Mouse (Mus musculus) 416B (cell line): Measurements from ENCODE around the gene Ppp1r1a.

ENCODE experiments used
- DNase-seq: peaks from one replicate; pipeline ENCODE4 v3.0.0; 2011; ENCODE audit warnings: low read depth

Ppp1r1a gene

DNA sequence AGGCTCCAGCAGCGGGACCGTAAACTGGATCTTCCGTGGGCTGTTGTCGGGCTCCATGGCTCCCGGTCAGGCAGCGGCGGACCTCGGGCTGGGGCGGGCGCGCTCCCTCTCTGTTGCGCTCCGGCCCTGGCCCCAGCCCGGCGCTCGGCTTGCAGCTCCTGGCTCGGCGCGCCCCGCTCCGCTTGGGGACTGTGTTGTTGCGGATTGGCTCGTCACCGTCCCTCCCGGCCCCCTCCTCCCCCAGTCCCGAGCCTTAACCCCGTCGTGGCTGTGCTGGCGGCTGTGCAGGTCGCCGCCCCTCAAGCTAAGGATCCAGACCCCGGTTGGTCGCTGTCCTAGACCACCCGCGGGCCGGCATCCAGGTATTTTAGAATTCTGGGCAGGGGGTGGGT is at the start of gene Ppp1r1a:
Gene Ppp1r1a, minus strand, starts transcription at position 182 of the 392 bp plus-strand sequence.
- DNase-seq: no peak

GRCm38 (mm10) chr15:103585876-103586275 is 48.1 kb upstream of the Ppp1r1a start:
- DNase-seq: no peak

DNA sequence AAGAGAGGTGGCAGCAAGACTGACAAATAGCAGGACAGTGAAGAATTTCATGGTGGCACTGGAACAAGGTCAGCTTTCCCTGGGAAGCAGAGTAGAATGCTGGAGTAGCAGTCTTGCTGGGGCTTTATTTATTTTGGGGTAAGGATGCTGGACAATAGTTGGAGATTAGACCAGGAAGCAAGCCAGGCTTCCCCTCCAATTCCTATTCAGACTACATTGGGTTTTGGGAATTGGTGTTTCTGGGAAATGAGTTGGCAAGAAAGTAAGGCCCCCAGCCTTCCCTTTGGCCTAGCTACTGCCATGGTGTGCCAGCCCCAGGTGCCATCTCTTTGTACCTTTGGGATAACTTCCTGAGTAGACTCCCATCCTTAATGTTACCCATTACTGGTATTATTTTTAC is 27.2 kb upstream of the Ppp1r1a start, which contains the start of gene Glycam1:
Gene Glycam1, minus strand, starts transcription at position 101 of the 400 bp plus-strand sequence.
- no peak for DNase-seq

DNA sequence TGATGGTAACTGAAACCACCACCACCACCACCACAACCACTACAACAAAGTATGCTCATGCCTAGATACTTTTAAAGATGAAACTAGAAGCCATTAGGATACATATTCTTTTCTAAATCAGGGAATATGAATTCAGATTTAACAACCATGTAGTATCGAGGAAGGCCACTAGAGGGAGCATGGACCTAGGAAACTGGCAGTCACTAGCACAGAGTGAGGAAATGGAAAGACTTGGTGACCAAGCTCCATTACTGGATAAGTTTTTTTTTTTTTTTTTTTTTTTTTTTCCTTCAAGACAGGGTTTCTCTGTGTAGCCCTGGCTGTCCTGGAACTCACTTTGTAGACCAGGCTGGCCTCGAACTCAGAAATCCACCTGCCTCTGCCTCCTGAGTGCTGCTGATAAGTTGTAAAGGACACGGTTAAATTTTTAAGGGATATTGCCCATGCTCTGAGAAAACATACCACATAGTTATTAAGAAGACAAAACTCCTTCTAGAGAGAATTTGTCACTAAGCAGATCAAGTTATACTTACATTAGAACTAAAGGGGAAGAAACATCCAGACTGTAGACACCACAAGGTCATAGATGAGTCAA is 14.4 kb upstream of the Ppp1r1a start:
- DNase-seq: peak; percentile 78

GRCm38 (mm10) chr15:103551053-103551452 is 13.2 kb upstream of the Ppp1r1a start:
- DNase-seq: no peak

DNA sequence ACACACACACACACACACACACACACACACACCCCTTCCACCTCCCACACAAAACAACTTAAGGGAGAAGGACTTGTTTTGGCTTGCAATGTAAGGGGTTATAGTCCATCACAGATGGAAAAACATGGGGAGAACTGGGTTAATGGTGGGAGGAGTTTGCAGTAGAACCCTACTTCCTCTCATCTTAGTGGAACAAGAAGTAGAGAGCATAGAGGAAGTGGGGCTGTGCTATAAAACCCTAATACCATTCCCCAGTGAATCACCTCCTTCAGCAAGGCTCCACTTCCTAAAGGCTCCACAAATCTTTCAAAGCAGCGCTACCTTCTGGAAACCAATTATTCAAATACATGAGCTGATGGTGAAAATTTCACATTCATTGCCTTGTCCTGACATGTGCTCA is 11.7 kb upstream of the Ppp1r1a start:
- peak; percentile 29 for DNase-seq

GRCm38 (mm10) chr15:103547983-103548382 is 10.2 kb upstream of the Ppp1r1a start:
- DNase-seq: peak; percentile 25

GRCm38 (mm10) chr15:103542526-103542925 is 4.7 kb upstream of the Ppp1r1a start:
- no peak for DNase-seq

DNA sequence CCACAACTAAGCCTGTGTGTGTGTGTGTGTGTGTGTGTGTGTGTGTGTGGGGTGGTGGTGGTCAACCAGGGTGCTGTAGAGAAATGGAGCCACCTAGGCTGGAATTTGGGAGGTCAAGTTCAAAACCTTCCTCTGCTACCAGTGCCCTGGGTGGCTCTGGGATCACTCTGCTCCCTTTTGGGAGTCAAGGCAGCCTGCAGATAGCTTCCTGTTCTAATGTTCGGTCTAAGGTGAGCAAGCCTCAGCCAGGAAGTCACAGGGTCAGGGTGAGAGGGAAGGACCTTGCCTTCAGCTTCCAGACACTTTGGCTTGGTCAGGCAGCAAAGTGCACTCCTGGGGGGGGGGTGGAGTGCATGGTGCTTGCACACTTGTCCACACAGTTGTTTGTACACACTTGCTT is 2.8 kb upstream of the Ppp1r1a start:
- DNase-seq: no peak

GRCm38 (mm10) chr15:103539259-103539658 is 1.5 kb upstream of the Ppp1r1a start:
- DNase-seq: no peak

GRCm38 (mm10) chr15:103537011-103537821 is 587 bp downstream of the Ppp1r1a start:
- DNase-seq: no peak

GRCm38 (mm10) chr15:103536456-103536855 is 1.3 kb downstream of the Ppp1r1a start:
- no peak for DNase-seq

DNA sequence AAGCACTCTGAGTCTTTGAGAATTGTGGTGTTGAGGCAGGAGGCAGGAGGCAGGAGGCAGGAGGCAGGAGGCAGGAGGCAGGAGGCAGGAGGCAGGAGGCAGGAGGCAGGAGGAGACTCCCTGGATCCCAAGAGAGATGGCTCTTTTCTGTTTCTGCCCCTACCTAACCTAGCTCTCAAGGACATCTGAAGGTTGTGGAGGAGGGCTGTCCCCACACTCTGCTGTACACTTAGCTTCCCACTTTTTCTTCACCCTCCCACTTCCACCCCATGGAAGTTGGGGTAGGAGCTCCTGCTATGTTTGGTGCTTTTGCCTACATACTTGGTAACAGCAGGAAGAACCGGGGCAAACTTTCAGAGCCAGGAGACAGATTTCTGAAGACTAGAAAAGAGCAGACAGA is 2.0 kb downstream of the Ppp1r1a start:
- no peak for DNase-seq

GRCm38 (mm10) chr15:103535030-103535429 is 2.8 kb downstream of the Ppp1r1a start:
- DNase-seq: no peak

DNA sequence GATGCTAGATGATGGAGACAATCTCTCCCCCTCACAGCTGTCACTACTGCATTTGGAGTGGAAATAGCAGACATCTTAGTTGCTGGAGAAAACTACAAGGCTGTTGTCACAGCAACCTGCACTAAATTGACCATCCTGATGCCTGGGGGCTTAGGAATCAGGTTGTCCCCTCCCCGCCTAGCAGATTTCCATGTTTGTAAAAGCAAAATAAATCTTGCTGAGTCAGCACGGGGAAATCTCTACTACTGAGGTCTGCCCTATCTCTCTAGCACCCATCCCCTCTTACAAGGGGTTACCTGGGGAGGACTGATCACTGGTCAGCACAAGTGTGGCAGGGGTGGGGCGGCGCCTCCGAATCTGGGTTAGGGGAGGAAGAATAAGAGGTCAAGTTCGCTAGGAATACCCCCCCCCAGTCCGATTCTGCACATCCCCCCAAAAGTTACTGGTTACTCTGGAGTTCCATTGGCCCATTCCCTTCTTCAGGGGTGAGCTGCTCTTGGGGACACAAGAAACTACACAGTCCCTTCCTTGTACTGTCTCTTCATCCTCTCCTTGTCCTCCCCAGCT is 3.7 kb downstream of the Ppp1r1a start:
- no peak for DNase-seq

DNA sequence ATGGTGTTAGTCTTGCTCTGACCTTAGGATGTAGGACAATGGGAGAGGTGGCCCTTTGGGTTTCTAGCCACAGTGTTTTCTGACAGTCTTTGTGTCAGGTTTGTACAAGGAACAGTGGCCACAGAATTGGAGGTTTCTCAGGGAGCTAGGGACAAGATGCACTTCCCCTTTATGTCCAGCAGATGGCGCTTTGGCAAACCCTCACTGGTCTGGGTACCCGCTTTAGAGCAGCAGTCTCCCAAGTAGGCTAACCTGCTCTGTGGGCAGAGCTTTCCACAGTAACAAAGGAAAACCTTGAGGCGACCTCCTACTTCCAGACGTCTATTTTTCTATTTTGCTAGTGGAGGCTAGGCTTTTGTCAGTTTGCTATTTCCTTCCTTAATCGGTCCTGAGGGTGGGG is 7.4 kb downstream of the Ppp1r1a start:
- peak; percentile 44 for DNase-seq

DNA sequence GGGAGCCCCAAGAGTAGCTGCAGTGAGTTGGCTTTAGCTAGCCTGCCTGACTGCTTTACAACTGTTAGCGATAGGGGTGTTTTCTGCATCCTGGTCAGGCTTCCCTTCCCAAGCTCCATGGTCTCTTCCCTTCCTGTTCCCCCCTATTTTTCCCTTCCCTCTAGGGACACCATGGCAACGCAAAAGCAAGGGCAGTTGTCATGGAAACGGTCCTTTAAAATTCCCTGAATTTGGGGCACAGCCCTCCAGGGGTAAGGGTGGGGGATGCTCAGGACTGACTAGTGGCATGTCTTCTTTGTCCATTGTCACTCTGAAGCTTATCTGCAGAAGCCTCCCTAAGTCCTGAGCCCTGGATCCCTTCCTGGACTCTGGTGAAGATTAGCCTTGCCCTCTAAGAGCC is 14.6 kb downstream of the Ppp1r1a start:
- DNase-seq: no peak

DNA sequence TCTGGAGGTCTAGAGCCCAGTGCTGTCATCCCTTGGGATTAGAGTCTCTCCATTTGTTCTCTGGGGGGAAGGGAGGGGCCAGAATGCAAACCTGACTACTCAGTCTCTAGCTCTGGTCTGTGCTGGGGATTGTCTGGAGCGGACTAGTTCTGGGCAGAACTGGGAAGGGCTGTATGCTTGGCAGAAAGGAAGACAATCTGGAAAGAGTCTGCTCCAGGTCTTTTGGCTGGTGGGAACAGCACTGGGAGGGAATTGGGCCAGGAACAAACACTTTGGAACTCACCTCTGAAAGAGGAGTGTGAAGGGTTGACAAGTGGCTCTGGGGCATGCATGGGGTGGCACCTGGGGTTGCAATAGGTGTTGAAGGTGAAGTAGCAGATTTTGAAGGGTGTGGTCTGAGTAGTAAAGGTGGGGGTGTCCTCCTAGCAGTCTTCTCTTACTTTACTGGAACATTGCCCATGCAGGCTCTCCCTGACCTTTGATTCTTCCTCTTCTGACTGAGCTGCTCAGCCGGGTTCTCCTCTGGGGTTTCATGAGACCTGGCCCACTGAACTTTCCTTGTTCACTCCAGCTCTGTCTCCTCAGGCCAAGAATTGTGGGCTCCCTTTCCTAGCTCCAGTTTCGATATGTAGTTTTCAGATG is 15.2 kb downstream of the Ppp1r1a start:
- no peak for DNase-seq

DNA sequence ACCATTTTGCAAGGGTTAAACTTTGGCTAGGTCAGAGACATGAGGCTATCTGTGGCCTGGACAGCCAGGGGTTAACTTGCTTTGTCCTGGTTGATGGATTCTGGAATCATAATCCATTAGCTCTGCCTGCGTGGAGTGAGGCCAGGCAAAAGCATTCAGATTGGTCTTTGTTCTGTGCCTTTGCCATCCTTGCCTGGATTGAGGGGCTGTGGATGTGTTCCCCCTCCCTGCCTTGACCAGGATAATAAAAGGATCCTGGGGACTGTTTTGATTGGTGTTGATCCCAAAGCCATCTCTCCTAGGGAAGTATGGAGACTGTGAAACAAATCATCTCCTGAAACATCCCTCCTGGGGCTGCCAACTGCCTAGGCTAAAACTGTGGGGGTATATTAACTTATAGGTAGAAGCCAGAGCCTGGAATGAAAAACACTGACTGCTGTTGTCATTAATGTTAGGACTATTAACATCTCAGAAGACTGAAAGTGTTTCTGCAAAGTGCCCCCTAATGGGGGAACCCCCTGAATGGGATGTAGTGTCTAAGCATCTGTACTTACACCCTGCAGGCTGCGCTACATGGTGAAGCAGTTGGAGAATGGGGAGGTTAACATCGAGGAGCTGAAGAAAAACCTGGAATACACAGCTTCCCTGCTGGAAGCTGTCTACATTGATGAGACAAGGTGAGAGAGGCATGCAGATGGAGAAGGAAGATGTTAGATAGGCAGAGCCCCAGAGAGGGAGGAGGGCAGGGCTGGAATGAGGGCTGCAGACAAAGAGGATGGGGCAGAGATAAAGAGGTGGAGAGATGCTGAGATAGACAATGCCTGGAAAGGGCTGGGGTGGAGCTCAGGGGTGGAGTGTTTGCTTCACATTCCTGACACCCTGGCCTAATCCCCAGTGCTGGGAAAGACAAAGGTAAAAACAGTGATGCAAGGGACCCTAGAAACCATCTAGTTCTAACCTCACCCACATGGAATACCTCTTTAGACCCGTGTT is 18.1 kb downstream of the Ppp1r1a start:
- DNase-seq: no peak

- DNase-seq: no peak
Observed at GRCm38 (mm10) chr15:103518600-103519385, 19.0 kb downstream of the Ppp1r1a start.

GRCm38 (mm10) chr15:103514914-103515313 is 22.9 kb downstream of the Ppp1r1a start:
- no peak for DNase-seq
